Mouse (Mus musculus) hindbrain, postnatal 0 days (tissue): ENCODE data around the gene Gm43191. TPM values are rescaled to one million over a fixed set of nuclear protein-coding genes. Genes with fewer than 3 reads are reported as not detected.
"Not testable (repeated sequence)": the region's sequence is repeated elsewhere in the genome, so short reads cannot be mapped to it uniquely, and the experiment has no call there.

ENCODE experiments used
- ATAC-seq: fragments of 200-750 bp; cut with Nextera tagmentation; 2 replicates; pipeline ENCODE4 v1.8.0; 2017; ENCODE audit warnings: mild to moderate bottlenecking, moderate TSS enrichment, moderate library complexity
- DNase-seq: peaks from one replicate; pipeline ENCODE4 v3.0.0-alpha.2; 2015; ENCODE audit warnings: low spot score
- H3K27ac ChIP-seq: fragments of 300-500 bp; sonication (generic); 2 replicates; pipeline ENCODE4 v1.5.1; 2014; ENCODE audit warnings: mild to moderate bottlenecking
- H3K27me3 ChIP-seq: fragments of 300-500 bp; sonication (generic); 2 replicates; pipeline ENCODE4 v1.6.1; 2014; ENCODE audit warnings: low read length, mixed read lengths; ENCODE audit not compliant: insufficient read depth
- H3K36me3 ChIP-seq: fragments of 300-500 bp; sonication (generic); 2 replicates; pipeline ENCODE4 v1.6.1; 2014; ENCODE audit warnings: low read length, mixed read lengths; ENCODE audit not compliant: insufficient read depth
- H3K4me1 ChIP-seq: fragments of 300-500 bp; sonication (generic); 2 replicates; pipeline ENCODE4 v1.6.1; 2014; ENCODE audit warnings: antibody characterized with exemption, low read length, mixed read lengths; ENCODE audit not compliant: insufficient read depth
- H3K4me2 ChIP-seq: fragments of 300-500 bp; sonication (generic); 2 replicates; pipeline ENCODE4 v1.6.1; 2014; ENCODE audit warnings: low read depth, mild to moderate bottlenecking, low read length, moderate library complexity, mixed read lengths
- H3K4me3 ChIP-seq: fragments of 300-500 bp; sonication (generic); 2 replicates; pipeline ENCODE4 v1.5.1; 2014; ENCODE audit warnings: low read length
- H3K9ac ChIP-seq: fragments of 300-500 bp; sonication (generic); replicated peaks from 2 replicates; pipeline ENCODE4 v1.6.1; 2014; ENCODE audit warnings: mild to moderate bottlenecking, low read length, moderate library complexity, mixed read lengths
- H3K9me3 ChIP-seq: fragments of 300-500 bp; sonication (generic); 2 replicates; pipeline ENCODE4 v1.6.1; 2016; ENCODE audit warnings: low read length, mixed read lengths
- CTCF ChIP-seq: IDR thresholded peaks from 2 replicates; pipeline ENCODE4 v1.5.1; 2016; ENCODE audit warnings: antibody characterized with exemption, control low read depth, low read depth
- WGBS: fragments of 180-500 bp; shearing (Covaris S2); extraction: QIAGEN DNeasy Blood & Tissue Kit; methylation state at CpG from one replicate; pipeline ENCODE4 v1.1.7; 2014; 5-methylcytosine and 5-hydroxymethylcytosine counted together
- polyA plus RNA-seq: library from polyadenylated mRNA; unstranded; fragments of >200 nt; fragmentation: Nextera tagmentation; extraction: Ambion mirVana; gene quantifications from 2 replicates; pipeline ENCODE4 v1.2.1, GENCODE M21; 2015
- total RNA-seq: library from RNA; depleted of rRNA; stranded (reverse); fragments of >200 nt; gene quantifications from 2 replicates; pipeline ENCODE4 v1.2.3, GENCODE M21; 2014

Gm43191 gene
- total and polyA plus RNA-seq, 2 experiments from 2014 or later: not detected

- Histone ChIP-seq H3K4me3 (peak within 1 kb of the TSS; percentile 97), H3K27ac (peak within 1 kb of the TSS; percentile 93), H3K9ac (peak within 1 kb of the TSS; percentile 95), H3K4me1 (peaks cover 4% of the 10 kb centered on the region), H3K4me2 (peak within 1 kb of the TSS; percentile 78), H3K9me3 (no peaks in the 10 kb centered on the region), H3K36me3 (no peaks in the 10 kb centered on the region), H3K27me3 (no peaks in the 10 kb centered on the region)
- ATAC-seq: peak; percentile 99
- WGBS: under 1% methylated on average over 39 of the region's 39 CpGs
- DNase-seq: peak; percentile 97
- TF ChIP-seq CTCF: no peak
These were observed 18.6 kb downstream of the Gm43191 start, which contains the start of gene Mfsd14a for GRCm38 (mm10) chr3:116662463-116662863. Gene Mfsd14a, minus strand, starts transcription at chr3:116662677.

- peaks cover 4% of the 10 kb centered on the region for H3K4me1 ChIP-seq
- ATAC-seq (peak; percentile 85), DNase-seq (peak; percentile 62)
- WGBS: under 1% methylated on average over 56 of the region's 68 CpGs
- peak overlapping the region; percentile 95 for H3K9ac ChIP-seq
- H3K27me3 ChIP-seq: no peaks in the 10 kb centered on the region
- no peaks in the 10 kb centered on the region for H3K9me3 ChIP-seq
- peak overlapping the region; percentile 78 for H3K4me2 ChIP-seq
- no peak for TF ChIP-seq CTCF
- H3K4me3 ChIP-seq: peak overlapping the region; percentile 97
- no peaks in the 10 kb centered on the region for H3K36me3 ChIP-seq
- peak overlapping the region; percentile 93 for H3K27ac ChIP-seq
These were observed 19.1 kb downstream of the Gm43191 start for GRCm38 (mm10) chr3:116661870-116662414.

- Histone ChIP-seq H3K9me3 (no peaks in the 10 kb centered on the region), H3K9ac (peak overlapping the region; percentile 95), H3K36me3 (no peaks in the 10 kb centered on the region), H3K27me3 (no peaks in the 10 kb centered on the region), H3K4me2 (peak overlapping the region; percentile 78), H3K4me3 (peak overlapping the region; percentile 97), H3K4me1 (peaks cover 4% of the 10 kb centered on the region), H3K27ac (peak overlapping the region; percentile 93)
- DNase-seq (no peak), ATAC-seq (no peak)
- WGBS: 7% methylated on average over 16 of the region's 16 CpGs
- no peak for TF ChIP-seq CTCF
These were observed 19.7 kb downstream of the Gm43191 start for GRCm38 (mm10) chr3:116661288-116661869.

- ATAC-seq: no peak
- no peaks in the 10 kb centered on the region for H3K9me3 ChIP-seq
These were observed 21.1 kb downstream of the Gm43191 start for GRCm38 (mm10) chr3:116659856-116660430.

GRCm38 (mm10) chr3:116658928-116659565 is 22.0 kb downstream of the Gm43191 start:
- H3K27me3 ChIP-seq: no peaks in the 10 kb centered on the region
- no peak overlapping the region for H3K9ac ChIP-seq
- no peak for TF ChIP-seq CTCF
- peaks cover 4% of the 10 kb centered on the region for H3K4me1 ChIP-seq
- DNase-seq: no peak
- no peak for ATAC-seq
- no peaks in the 10 kb centered on the region for H3K9me3 ChIP-seq
- no peaks in the 10 kb centered on the region for H3K36me3 ChIP-seq
- H3K4me3 ChIP-seq: no peak overlapping the region
- H3K27ac ChIP-seq: no peak overlapping the region
- 72% methylated on average over 15 of the region's 15 CpGs for WGBS
- H3K4me2 ChIP-seq: no peak overlapping the region

More at GRCm38 (mm10) chr3:116659856-116660430, 21.1 kb downstream of the Gm43191 start:
- no peak for DNase-seq
- Histone ChIP-seq H3K4me1 (peaks cover 4% of the 10 kb centered on the region), H3K36me3 (no peaks in the 10 kb centered on the region), H3K4me3 (no peak overlapping the region), H3K4me2 (0 out of 2 replicates have a peak overlapping the region, but pooled peaks have one; percentile 78), H3K27me3 (no peaks in the 10 kb centered on the region), H3K9ac (no peak overlapping the region), H3K27ac (no peak overlapping the region)
- WGBS: 76% methylated on average over 13 of the region's 13 CpGs
- TF ChIP-seq CTCF: no peak

- WGBS: 75% methylated on average over 7 of the region's 7 CpGs
- Histone ChIP-seq H3K4me3 (no peak overlapping the region), H3K27ac (no peak overlapping the region), H3K36me3 (no peaks in the 10 kb centered on the region), H3K9me3 (no peaks in the 10 kb centered on the region), H3K9ac (no peak overlapping the region), H3K4me2 (no peak overlapping the region), H3K4me1 (peaks cover 4% of the 10 kb centered on the region), H3K27me3 (no peaks in the 10 kb centered on the region)
- no peak for TF ChIP-seq CTCF
- ATAC-seq (no peak), DNase-seq (no peak)
These were observed 24.7 kb downstream of the Gm43191 start for GRCm38 (mm10) chr3:116656184-116656965.

GRCm38 (mm10) chr3:116654051-116654450 is 27.0 kb downstream of the Gm43191 start:
- H3K4me2 ChIP-seq, DNase-seq, H3K27me3 ChIP-seq, H3K27ac ChIP-seq, H3K4me3 ChIP-seq, H3K36me3 ChIP-seq, H3K4me1 ChIP-seq, ATAC-seq, H3K9ac ChIP-seq, H3K9me3 ChIP-seq: not testable (repeated sequence)
- WGBS: 96% methylated on average over 11 of the region's 11 CpGs
